Mouse (Mus musculus) layer of hippocampus, postnatal 14 days (tissue): Measurements from ENCODE around the gene App. TPM values are rescaled to one million over a fixed set of nuclear protein-coding genes. Genes with fewer than 3 reads are reported as not detected.

Source experiments
- DNase-seq, 2 experiments: peaks; one replicate each; pipeline ENCODE4 v3.0.0; 2021 to 2022; ENCODE audit warnings: low spot score in 2 of 2, mixed read lengths in 1 of 2
- total RNA-seq, 2 experiments: library from RNA; stranded (reverse); gene quantifications; 2 replicates each; pipeline ENCODE4 v1.2.3; 2021

Gene App
- total RNA-seq, 2 experiments from 2014 or later, result 1,197 to 1,205 TPM

GRCm38 (mm10) chr16:85033747-85034146 is 139.8 kb downstream of the App start:
- DNase-seq, result no peak

GRCm38 (mm10) chr16:85030810-85031209 is 142.8 kb downstream of the App start:
- no peak for DNase-seq

GRCm38 (mm10) chr16:85028396-85028795 is 145.2 kb downstream of the App start:
- no peak for DNase-seq

- DNase-seq, result no peak
Measured at GRCm38 (mm10) chr16:85024706-85025105, 148.9 kb downstream of the App start.

- no peak for DNase-seq
Measured at GRCm38 (mm10) chr16:85023106-85023505, 150.5 kb downstream of the App start.

GRCm38 (mm10) chr16:85020696-85021323 is 152.8 kb downstream of the App start:
- DNase-seq, result no peak

- DNase-seq, result no peak
Measured at GRCm38 (mm10) chr16:85019273-85019672, 154.3 kb downstream of the App start.

GRCm38 (mm10) chr16:85017845-85018244 is 155.7 kb downstream of the App start:
- DNase-seq, result no peak

GRCm38 (mm10) chr16:85012695-85013094 is 160.9 kb downstream of the App start:
- DNase-seq, result no peak

- DNase-seq, result no peak
Measured at GRCm38 (mm10) chr16:85012172-85012571, 161.4 kb downstream of the App start.

- DNase-seq, result peak in 1 of 2 experiments; percentile 67
Measured at GRCm38 (mm10) chr16:85010651-85011050, 162.9 kb downstream of the App start.

GRCm38 (mm10) chr16:85008866-85009645 is 164.5 kb downstream of the App start:
- no peak for DNase-seq

- DNase-seq, result peak in 1 of 2 experiments; percentile 62
Measured at GRCm38 (mm10) chr16:85001939-85002556, 171.5 kb downstream of the App start.

GRCm38 (mm10) chr16:85000304-85000703 is 173.3 kb downstream of the App start:
- no peak for DNase-seq

- DNase-seq, result no peak
Measured at GRCm38 (mm10) chr16:84997551-84997950, 176.0 kb downstream of the App start.

GRCm38 (mm10) chr16:84995441-84995867 is 178.1 kb downstream of the App start:
- DNase-seq, result no peak

GRCm38 (mm10) chr16:84992888-84993287 is 180.7 kb downstream of the App start:
- DNase-seq, result no peak

- DNase-seq, result no peak
Measured at GRCm38 (mm10) chr16:84991011-84991410, 182.6 kb downstream of the App start.

GRCm38 (mm10) chr16:84989938-84990337 is 183.6 kb downstream of the App start:
- no peak for DNase-seq

GRCm38 (mm10) chr16:84989476-84989875 is 184.1 kb downstream of the App start:
- DNase-seq, result no peak

- no peak for DNase-seq
Measured at GRCm38 (mm10) chr16:84987724-84988287, 185.8 kb downstream of the App start.
